Mouse (Mus musculus) common myeloid progenitor, adult 5-6 weeks (primary cell): ENCODE data around the gene Kansl1l. TPM values are rescaled to one million over a fixed set of nuclear protein-coding genes. Genes with fewer than 3 reads are reported as not detected.
A peak's percentile ranks its signal among the peaks of the same experiment; 100 is the strongest.

ENCODE experiments used
- ATAC-seq: replicated peaks from 2 replicates; pipeline ENCODE4 v1.8.0; 2016; ENCODE audit warnings: low read depth, mild to moderate bottlenecking, moderate TSS enrichment, inconsistent platforms; ENCODE audit not compliant: poor library complexity, severe bottlenecking
- total RNA-seq: library from RNA; stranded (forward); fragments of 200-1000, 187-1606 nt; gene quantifications from 2 replicates; pipeline ENCODE4 v1.2.3, GENCODE M21; 2017

The Kansl1l gene
- total RNA-seq = 46.3 and 57.1 TPM in 2 replicates

GRCm38 (mm10) chr1:66817453-66817839 is at the start of gene Kansl1l:
Kansl1l (minus strand) TSS chr1:66817562.
- peak; percentile 41 for ATAC-seq

DNA sequence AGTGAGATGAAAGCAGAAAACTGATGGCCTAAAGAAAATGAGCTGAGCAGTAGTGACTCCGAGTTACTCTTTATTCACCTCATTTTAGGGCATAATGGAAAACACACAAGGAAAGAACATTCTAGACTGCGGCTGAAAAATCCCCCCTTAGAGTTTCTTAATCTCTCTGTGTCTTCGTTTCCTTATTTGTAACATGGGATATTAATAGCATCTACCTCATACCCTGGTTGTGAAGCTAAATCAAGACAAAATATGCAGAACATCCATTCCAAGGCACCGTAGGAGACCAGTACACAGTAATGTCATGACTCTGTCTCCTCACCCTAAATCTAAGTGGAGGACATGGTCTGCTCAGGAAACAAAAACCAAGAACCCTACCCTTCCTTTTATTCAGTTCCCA is 48.3 kb upstream of the Kansl1l start:
- no peak for ATAC-seq

GRCm38 (mm10) chr1:66863741-66864495 is 46.6 kb upstream of the Kansl1l start:
- ATAC-seq = no peak; the same call in 1 of the 2 replicates

DNA sequence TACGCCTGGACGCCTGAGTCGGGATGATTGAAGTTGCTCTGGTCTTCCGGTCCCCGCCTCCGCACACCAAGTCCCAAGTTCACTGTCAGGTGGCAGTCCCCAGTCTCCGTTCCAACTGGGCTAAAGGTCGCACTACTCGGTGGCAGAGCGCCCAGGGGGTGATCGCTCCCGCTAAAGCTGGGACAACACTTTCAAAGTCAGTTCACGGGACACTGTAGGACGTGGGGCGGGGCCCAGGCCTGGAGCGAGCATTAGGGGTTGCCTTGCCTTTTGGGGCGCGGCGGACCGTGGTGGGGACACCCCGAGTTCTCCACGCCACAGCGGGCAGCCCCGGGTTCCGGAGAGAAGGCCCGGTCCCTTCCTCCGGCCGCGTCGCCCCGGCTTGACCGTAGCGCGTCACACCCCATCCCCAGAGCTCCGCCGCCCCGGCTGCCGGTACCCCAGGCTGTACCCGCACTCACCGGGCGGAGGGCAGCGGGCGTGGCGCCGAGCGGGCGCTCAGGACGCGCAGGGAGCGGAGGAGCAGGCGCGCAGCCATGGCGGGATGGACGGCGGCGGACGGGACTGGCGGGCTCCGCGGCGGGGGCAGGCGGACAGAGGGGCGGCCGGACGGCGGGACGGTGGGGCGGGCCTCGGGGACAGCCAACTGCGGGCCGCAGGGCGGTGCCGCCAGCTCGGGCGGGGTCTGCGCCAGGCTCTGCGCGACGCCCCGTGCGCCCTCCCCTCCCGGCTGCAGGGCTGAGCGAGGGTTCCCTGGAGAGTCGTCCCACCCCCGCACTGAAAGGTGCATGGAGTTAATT is 45.5 kb upstream of the Kansl1l start, which contains the start of gene Acadl:
Acadl (minus strand) TSS at position 566 of the 800 bp plus-strand sequence.
- ATAC-seq = peak; percentile 76

- 0 out of 2 replicates have a peak, but pooled peaks have one; percentile 13 for ATAC-seq
Measured at GRCm38 (mm10) chr1:66861764-66862672, 44.7 kb upstream of the Kansl1l start.

GRCm38 (mm10) chr1:66847506-66847905 is 30.1 kb upstream of the Kansl1l start:
- ATAC-seq = no peak

- peak; percentile 85 for ATAC-seq
Measured at GRCm38 (mm10) chr1:66845690-66846318, 28.4 kb upstream of the Kansl1l start.

GRCm38 (mm10) chr1:66841938-66842337 is 24.6 kb upstream of the Kansl1l start:
- peak; percentile 16 for ATAC-seq

DNA sequence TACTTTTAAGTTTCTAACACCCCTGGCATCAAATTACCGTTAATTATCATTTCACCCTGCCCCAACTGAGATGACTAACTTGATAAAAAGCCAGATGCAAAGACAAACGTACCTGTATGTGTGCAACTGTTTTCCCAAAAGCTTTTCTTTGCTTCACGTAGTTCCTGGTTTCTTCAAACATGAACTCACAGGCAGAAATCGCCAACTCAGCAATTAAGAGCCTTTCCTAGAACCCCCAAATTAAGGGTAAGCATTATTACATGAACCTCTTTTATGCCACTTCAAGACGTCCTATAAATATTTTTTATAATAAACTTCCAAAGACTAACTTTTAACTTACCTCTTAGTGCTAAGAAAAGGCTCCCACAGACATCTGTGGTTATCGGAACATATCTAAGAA is 24.1 kb upstream of the Kansl1l start:
- no peak for ATAC-seq

- no peak for ATAC-seq
Measured at GRCm38 (mm10) chr1:66839755-66840438, 22.5 kb upstream of the Kansl1l start.

- ATAC-seq = peak; percentile 3; the same call in 1 of the 2 replicates
Measured at GRCm38 (mm10) chr1:66839135-66839534, 21.8 kb upstream of the Kansl1l start.

DNA sequence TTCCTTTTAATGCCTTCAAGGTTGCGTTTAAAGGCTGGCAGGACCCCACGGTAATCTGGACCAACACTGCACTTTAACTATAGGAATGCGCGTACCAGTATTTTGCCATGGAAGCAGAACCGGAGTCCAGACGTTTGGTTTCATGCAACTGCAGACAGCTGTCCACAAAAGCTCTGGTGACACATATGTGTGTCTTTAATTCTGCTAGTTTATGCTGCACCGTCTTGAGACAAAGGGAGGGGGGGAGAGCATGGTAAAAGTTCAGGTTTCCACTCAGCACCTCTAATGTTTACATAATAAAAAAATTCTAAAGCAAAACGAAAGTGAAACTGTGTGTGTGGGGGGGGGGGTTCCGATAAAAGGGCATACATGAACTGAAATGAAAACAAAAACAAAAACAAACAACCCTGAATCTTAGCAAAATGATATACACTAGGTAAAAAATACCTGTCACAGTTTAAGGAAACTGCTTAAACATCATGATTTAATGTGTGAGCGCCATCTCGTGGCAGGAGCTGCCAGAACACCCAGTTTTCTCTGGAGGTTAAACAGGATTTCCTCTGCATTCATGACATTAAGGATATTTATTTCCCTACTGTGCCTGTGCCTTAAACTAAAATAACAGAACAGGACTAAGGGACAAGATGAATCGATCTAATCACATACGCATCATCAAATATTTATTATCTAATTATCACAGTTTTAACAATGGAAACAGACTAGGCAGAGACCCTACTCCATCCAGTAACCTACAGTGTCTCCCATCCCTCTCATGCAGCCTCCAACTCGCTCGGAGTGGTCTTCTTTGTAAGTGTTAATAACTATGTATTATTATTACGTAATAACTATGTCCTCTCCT is 21.1 kb upstream of the Kansl1l start:
- peak; percentile 61 for ATAC-seq

DNA sequence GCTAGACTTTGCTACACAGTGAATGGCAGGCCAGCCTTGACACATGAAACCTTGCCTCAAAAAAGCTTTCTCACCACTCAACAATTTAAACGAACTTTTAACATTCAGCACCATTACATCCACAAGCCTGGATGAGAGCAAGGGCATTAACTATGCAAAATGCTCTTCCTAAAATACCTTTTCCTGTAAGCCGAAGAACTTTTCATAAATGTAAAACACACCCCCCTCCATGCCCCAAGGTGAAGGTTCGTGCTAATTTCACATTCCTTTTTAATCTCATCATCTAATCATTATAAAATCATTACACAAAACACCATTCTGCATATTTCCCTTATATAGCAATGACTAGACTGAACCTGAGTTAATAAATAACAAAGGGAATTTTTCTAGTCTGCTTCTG is 19.8 kb upstream of the Kansl1l start:
- no peak for ATAC-seq

DNA sequence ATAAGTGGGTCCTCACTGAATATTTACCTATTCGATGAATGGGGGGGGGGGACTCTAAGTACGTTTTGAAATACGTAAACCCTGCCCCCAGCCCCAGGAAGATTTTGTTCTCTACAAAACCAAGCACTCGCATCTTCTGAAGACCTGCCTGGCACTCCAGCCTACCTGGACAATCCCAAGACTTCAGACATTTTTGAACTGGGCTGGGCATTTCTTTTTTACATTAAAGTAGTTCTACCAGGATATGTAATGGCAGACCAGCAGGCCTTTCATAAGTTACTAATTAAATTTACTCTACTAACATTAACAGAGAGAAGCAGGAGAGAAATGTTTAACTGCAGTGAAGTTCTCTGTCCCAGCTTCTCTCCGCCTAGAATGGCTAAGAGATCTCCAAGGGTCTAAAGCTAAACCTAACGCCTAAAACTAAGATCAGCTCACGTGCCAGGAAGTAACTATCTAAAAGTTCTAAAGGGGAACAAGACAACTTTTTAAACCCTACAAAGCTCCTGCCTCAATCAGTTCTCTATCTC is 15.3 kb upstream of the Kansl1l start:
- ATAC-seq = no peak

- ATAC-seq = no peak
Measured at GRCm38 (mm10) chr1:66831824-66832600, 14.7 kb upstream of the Kansl1l start.

DNA sequence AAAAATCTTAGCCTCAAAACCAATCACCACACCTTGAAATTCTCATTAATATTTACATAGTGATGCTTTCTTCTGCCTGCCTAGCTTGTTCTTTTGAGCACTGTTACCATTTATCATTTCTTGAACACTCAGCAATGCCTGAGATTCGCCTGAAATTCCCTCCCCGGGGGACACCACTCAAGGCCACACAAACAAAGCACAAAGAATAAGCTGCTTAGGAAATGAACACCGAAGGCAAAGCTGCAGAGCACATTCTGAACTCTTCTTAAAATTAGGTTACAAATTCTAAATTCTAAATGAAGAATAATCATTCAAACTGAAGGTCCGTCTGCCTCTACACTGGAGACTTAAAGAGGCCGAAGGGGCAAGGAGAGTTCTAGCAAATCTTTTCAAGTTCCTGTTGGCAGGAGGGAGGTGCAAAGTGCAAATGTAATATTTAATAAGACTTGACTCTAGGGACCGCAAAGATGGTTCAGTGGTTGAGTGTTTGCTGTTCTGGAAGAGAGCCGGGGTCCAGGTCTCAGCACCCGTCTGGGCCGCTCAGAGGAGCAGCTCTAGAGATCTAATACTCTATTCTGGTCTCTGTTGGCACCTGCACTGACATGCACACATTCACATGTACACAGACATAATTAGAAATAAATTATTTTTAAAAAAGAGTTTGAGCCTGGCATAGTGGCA is 12.2 kb upstream of the Kansl1l start:
- no peak for ATAC-seq

- no peak for ATAC-seq
Measured at GRCm38 (mm10) chr1:66821966-66822365, 4.6 kb upstream of the Kansl1l start.
